Mouse (Mus musculus): Measurements from ENCODE around the gene Nmd3. TPM values are rescaled to one million over a fixed set of nuclear protein-coding genes. Genes with fewer than 3 reads are reported as not detected.

The Nmd3 gene
- polyA plus RNA-seq, 1 experiment from 2014 or later: 130 TPM

- Histone ChIP-seq H3K4me2 (ENCODE audit: low read length) (no peak overlapping the region), H3K27me3 (ENCODE audit: insufficient read depth, low read length) (no peaks in the 10 kb centered on the region), H3K9ac (ENCODE audit: low read depth, low read length) (no peak overlapping the region), H3K36me3 (ENCODE audit: insufficient read depth, low read length) (0 out of 2 replicates have a peak, but pooled peaks cover 3% of the 10 kb centered on the region), H3K27ac (no peak overlapping the region), H3K4me1 (replicated peaks; ENCODE audit: insufficient read depth, low read length) (no peaks in the 10 kb centered on the region), H3K4me3 (replicated peaks; ENCODE audit: low read depth, low read length) (no peak overlapping the region), H3K9me3 (replicated peaks; ENCODE audit: low read length) (no peaks in the 10 kb centered on the region)
- DNase-seq (ENCODE audit: low spot score): no peak
- 67% methylated on average over 4 of the region's 4 CpGs for WGBS
- TF ChIP-seq CTCF (IDR thresholded peaks at IDR 0.05; ENCODE audit: low read depth): no peak
- ATAC-seq (replicated peaks; ENCODE audit: low FRiP score, low read depth): no peak; the same call in 1 of the 2 replicates
Observed at GRCm38 (mm10) chr3:69761195-69761594, 39.4 kb downstream of the Nmd3 start.

GRCm38 (mm10) chr3:69762838-69763368 lies 41.1 kb downstream of the Nmd3 start:
- 73% methylated on average over 6 of the region's 6 CpGs for WGBS
- ATAC-seq (replicated peaks; ENCODE audit: low FRiP score, low read depth): no peak
- DNase-seq (ENCODE audit: low spot score): no peak
- Histone ChIP-seq H3K27me3 (ENCODE audit: insufficient read depth, low read length) (no peaks in the 10 kb centered on the region), H3K4me3 (replicated peaks; ENCODE audit: low read depth, low read length) (no peak overlapping the region), H3K4me2 (ENCODE audit: low read length) (no peak overlapping the region), H3K27ac (no peak overlapping the region), H3K9ac (ENCODE audit: low read depth, low read length) (no peak overlapping the region), H3K36me3 (ENCODE audit: insufficient read depth, low read length) (0 out of 2 replicates have a peak, but pooled peaks cover 7% of the 10 kb centered on the region), H3K4me1 (replicated peaks; ENCODE audit: insufficient read depth, low read length) (no peaks in the 10 kb centered on the region), H3K9me3 (replicated peaks; ENCODE audit: low read length) (no peaks in the 10 kb centered on the region)
- TF ChIP-seq CTCF (IDR thresholded peaks at IDR 0.05; ENCODE audit: low read depth): no peak

- no peaks in the 10 kb centered on the region for H3K4me1 ChIP-seq (replicated peaks; ENCODE audit: insufficient read depth, low read length)
- no peak overlapping the region for H3K4me2 ChIP-seq (ENCODE audit: low read length)
- H3K36me3 ChIP-seq (ENCODE audit: insufficient read depth, low read length): 0 out of 2 replicates have a peak, but pooled peaks cover 4% of the 10 kb centered on the region
- H3K9ac ChIP-seq (ENCODE audit: low read depth, low read length): no peak overlapping the region
- TF ChIP-seq CTCF (IDR thresholded peaks at IDR 0.05; ENCODE audit: low read depth): no peak
- H3K27me3 ChIP-seq (ENCODE audit: insufficient read depth, low read length): no peaks in the 10 kb centered on the region
- no peak overlapping the region for H3K4me3 ChIP-seq (replicated peaks; ENCODE audit: low read depth, low read length)
- ATAC-seq (replicated peaks; ENCODE audit: low FRiP score, low read depth): no peak
- WGBS: 90% methylated on average over 21 of the region's 21 CpGs
- H3K27ac ChIP-seq: no peak overlapping the region
- DNase-seq (ENCODE audit: low spot score): no peak
- no peaks in the 10 kb centered on the region for H3K9me3 ChIP-seq (replicated peaks; ENCODE audit: low read length)
Observed at GRCm38 (mm10) chr3:69763630-69764565, 42.1 kb downstream of the Nmd3 start.

GRCm38 (mm10) chr3:69765206-69765605 lies 43.4 kb downstream of the Nmd3 start:
- Histone ChIP-seq H3K27me3 (ENCODE audit: insufficient read depth, low read length) (no peaks in the 10 kb centered on the region), H3K36me3 (ENCODE audit: insufficient read depth, low read length) (0 out of 2 replicates have a peak, but pooled peaks cover 4% of the 10 kb centered on the region), H3K4me2 (ENCODE audit: low read length) (no peak overlapping the region), H3K27ac (no peak overlapping the region), H3K4me1 (replicated peaks; ENCODE audit: insufficient read depth, low read length) (no peaks in the 10 kb centered on the region), H3K9ac (ENCODE audit: low read depth, low read length) (no peak overlapping the region), H3K9me3 (replicated peaks; ENCODE audit: low read length) (no peaks in the 10 kb centered on the region), H3K4me3 (replicated peaks; ENCODE audit: low read depth, low read length) (no peak overlapping the region)
- no peak for TF ChIP-seq CTCF (IDR thresholded peaks at IDR 0.05; ENCODE audit: low read depth)
- 95% methylated on average over 11 of the region's 11 CpGs for WGBS
- ATAC-seq (replicated peaks; ENCODE audit: low FRiP score, low read depth) (no peak), DNase-seq (ENCODE audit: low spot score) (no peak)

- ATAC-seq (replicated peaks; ENCODE audit: low FRiP score, low read depth): no peak
- Histone ChIP-seq H3K4me2 (ENCODE audit: low read length) (no peak overlapping the region), H3K27me3 (ENCODE audit: insufficient read depth, low read length) (no peaks in the 10 kb centered on the region), H3K4me1 (replicated peaks; ENCODE audit: insufficient read depth, low read length) (no peaks in the 10 kb centered on the region), H3K36me3 (ENCODE audit: insufficient read depth, low read length) (0 out of 2 replicates have a peak, but pooled peaks cover 4% of the 10 kb centered on the region), H3K27ac (no peak overlapping the region), H3K9ac (ENCODE audit: low read depth, low read length) (no peak overlapping the region), H3K9me3 (replicated peaks; ENCODE audit: low read length) (no peaks in the 10 kb centered on the region), H3K4me3 (replicated peaks; ENCODE audit: low read depth, low read length) (no peak overlapping the region)
- DNase-seq (ENCODE audit: low spot score): no peak
- no peak for TF ChIP-seq CTCF (IDR thresholded peaks at IDR 0.05; ENCODE audit: low read depth)
- 65% methylated on average over 4 of the region's 4 CpGs for WGBS
Observed at GRCm38 (mm10) chr3:69769150-69769549, 47.4 kb downstream of the Nmd3 start.

- H3K4me3 ChIP-seq (replicated peaks; ENCODE audit: low read depth, low read length): no peak overlapping the region
- no peak overlapping the region for H3K4me2 ChIP-seq (ENCODE audit: low read length)
- ATAC-seq (replicated peaks; ENCODE audit: low FRiP score, low read depth) (no peak), DNase-seq (ENCODE audit: low spot score) (no peak)
- H3K27me3 ChIP-seq (ENCODE audit: insufficient read depth, low read length): no peaks in the 10 kb centered on the region
- H3K9me3 ChIP-seq (replicated peaks; ENCODE audit: low read length): no peaks in the 10 kb centered on the region
- H3K36me3 ChIP-seq (ENCODE audit: insufficient read depth, low read length): no peaks in the 10 kb centered on the region
- TF ChIP-seq CTCF (IDR thresholded peaks at IDR 0.05; ENCODE audit: low read depth): no peak
- no peak overlapping the region for H3K27ac ChIP-seq
- WGBS: 77% methylated on average over 4 of the region's 4 CpGs
- H3K4me1 ChIP-seq (replicated peaks; ENCODE audit: insufficient read depth, low read length): no peaks in the 10 kb centered on the region
- no peak overlapping the region for H3K9ac ChIP-seq (ENCODE audit: low read depth, low read length)
Observed at GRCm38 (mm10) chr3:69773356-69773755, 51.6 kb downstream of the Nmd3 start.
